Mouse (Mus musculus) Muller cell, postnatal 12 days (primary cell): ENCODE measurements around the gene Exosc9.

Source experiments
- DNase-seq: peaks from one replicate; pipeline ENCODE4 v3.0.0-alpha.2; 2015; ENCODE audit errors: inconsistent ontology term

Exosc9 gene

DNA sequence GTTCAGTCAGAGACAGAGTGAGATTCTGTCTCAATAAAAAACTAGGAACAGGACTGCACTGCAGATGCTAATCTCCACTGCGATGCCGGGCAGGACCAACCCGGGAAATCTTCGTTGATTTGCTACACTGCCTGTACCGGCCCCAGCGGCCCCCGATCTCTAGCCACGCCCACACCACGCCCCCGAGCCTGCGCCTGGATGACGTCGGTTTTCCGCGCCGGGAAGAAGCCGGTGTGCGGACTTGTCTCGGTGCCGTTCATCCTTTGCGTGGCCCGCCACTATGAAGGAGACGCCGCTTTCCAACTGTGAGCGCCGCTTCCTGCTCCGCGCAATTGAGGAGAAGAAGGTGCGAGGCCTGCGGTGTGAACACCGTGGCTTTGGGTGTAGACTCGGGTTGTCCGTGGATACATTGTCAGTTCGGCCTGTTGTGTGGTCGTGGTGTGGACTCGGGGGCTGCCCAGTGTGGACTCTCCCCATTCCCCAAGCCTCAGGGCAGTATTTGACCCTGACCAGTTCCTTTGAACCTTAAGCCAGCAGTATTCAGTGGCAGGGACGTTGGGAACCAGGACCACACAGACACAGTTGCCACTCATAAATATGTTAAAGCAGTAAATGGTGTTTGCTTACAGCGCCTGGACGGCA, at the start of gene Exosc9:
Exosc9 (plus strand) TSS at position 201 of the 642 bp plus-strand sequence.
- peak; percentile 95 for DNase-seq

DNA sequence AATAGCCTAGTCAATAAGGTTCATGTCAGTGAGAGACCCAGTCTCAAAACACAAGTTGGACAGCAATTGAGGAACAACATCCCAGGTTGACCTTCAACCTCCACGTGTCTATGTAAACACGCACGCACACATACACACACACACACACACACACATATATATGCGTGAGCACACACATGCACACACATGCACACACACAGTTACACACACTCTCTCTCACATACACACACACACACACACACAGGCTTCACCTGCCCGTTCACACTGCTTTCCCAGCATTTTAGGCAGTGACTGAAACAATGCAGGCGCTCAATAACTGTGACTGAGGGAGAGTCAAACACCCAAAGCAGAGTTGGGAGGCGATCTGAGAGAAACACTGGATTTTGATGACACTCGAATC, 47.1 kb upstream of the Exosc9 start:
- DNase-seq: no peak

GRCm38 (mm10) chr3:36505809-36506735, 46.3 kb upstream of the Exosc9 start:
- DNase-seq: no peak

DNA sequence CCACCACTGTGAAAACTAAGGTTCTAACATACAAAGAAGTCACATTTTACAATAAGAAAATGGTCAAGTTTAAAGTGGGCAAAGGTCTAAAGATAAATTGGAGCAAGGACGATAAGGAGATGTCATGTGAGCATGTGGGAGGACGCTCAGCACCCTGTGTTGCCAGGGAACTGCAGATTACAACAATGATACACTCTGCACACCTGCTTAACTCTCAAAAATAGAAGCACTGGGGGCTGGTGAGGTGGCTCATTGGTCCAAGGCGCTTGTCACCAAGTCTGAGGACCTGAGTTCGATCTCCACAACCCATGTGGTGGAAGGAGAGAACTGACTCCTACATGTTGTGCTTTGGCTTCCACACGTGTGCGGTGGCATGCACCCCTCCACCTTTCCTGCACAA, 40.9 kb upstream of the Exosc9 start:
- DNase-seq: no peak

DNA sequence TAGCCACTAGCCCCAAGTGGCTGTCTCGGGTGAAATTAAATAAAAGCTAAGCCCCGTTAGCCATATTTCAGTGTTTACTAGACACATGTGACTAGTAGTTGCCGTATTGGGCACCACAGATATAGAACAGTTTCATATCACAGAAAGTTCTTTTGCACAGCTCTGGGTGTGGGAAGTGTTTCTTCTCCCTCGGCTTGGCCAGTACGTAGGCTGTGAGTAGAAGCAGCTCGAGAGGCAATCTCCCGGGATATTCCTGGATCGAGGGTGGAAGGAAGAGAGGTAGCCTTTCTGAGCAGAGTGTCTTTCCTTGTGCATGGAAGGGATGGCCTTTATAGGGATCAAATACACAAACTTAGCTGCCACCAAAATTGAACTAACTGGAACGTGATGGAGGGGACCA, 36.2 kb upstream of the Exosc9 start:
- DNase-seq: no peak

DNA sequence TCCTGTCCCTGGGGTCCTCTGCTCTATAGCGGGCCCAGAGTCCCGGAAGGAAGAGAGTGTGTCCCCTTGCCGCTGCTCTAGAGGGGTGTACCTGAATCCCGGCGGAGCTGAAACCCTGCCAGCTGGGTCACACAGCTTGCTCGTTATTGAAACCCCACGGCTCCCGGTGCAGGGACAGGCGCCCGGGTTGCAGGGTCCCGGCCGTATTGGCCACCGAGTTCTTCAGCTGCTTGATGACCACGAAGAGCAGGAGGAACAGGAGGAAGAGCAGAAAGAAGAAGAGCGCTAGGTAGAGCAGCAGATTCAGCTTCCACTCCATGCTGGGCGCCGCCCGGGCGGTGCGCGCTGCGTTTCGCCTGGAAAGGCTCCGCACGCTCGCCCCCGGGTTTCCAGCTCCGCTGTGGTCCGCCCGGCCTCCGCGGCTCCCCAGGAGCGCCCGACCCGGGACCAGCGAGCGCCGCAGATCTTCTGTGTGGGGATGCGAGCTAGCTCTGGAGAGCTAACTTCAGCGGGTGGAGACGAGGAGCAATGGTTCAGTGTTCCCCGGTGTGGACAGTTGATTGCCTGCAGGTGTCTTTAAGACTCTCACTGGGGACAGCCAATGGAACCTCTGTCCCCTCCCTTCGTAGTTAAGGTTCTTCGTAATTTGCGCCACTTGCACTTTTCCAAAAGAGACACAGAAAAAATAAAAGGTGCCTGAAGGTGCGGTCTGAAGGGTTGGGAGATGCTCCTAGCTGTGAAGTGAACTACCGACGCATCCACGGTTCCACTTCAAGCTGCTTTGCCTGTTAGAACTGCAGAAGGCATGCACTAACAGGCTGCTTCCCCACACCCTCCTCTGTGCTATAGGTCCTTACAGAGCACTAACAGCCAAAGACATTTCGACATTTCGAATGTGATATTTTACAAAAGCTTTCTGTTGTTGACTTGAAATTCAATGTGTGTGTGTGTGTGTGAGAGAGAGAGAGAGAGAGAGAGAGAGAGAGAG, 31.0 kb upstream of the Exosc9 start, which contains the start of gene Gm11549:
Gm11549 (minus strand) TSS at position 741 of the 988 bp plus-strand sequence.
- peak; percentile 57 for DNase-seq

DNA sequence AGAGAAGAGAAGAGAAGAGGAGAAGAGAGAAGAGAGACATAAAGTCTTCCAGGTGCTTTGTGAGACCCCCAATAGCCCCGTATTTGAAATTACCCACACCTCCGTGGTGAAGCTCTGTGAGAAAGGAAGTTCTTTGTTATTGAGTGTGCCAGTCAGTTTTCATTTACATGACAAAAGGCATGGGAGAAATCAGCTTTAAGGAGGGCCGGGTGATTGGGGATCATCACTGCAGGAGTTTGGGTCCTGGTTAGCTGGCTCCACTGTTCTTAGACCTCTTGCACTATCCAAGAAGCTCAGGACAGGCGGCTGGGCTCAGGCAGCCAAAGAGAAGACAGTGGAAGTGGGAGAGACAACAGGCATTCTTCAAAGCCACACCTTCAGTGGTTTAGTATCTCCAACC, 30.3 kb upstream of the Exosc9 start:
- DNase-seq: no peak

DNA sequence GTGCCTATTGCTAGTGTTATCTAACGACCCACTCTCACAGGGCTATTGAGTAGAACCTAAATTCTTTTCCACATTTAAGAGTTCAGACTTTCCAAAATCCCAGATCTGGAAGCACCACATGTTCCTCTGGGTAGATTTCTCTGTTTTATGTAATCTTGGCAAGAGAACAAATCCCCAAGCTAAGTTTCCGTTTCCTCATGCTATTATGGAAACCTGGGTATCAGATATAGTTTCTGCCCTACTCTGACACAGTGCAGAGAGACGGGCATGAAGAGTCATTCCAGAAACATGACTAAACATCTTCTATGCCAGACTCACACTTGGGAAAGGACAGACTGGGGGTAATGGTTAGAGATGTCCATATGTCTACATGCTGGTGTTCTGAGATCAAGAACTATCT, 27.9 kb upstream of the Exosc9 start:
- no peak for DNase-seq

DNA sequence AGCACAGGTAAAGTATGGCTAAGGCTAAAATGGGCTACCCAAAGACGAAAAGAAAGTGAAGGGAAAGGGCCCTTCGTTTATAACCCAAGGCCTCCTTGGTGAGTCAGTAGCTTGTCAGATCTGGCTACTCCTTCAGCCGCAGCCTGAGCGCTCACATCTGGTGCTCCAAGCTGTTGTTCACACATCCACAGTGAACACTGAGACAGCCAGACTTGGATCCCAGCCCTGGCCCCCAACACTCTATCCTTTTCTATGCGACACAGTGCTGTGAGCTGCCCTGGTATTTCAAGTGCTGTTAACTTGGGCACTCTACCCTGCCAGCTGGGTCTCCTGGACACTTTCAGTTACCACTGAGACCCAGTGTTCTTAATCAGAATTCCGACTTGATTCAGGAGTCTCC, 22.1 kb upstream of the Exosc9 start:
- DNase-seq: no peak

- no peak for DNase-seq
These were observed 21.6 kb upstream of the Exosc9 start for GRCm38 (mm10) chr3:36530781-36531180.

GRCm38 (mm10) chr3:36531242-36531641, 21.2 kb upstream of the Exosc9 start:
- DNase-seq: no peak

GRCm38 (mm10) chr3:36531979-36532542, 20.3 kb upstream of the Exosc9 start:
- no peak for DNase-seq

DNA sequence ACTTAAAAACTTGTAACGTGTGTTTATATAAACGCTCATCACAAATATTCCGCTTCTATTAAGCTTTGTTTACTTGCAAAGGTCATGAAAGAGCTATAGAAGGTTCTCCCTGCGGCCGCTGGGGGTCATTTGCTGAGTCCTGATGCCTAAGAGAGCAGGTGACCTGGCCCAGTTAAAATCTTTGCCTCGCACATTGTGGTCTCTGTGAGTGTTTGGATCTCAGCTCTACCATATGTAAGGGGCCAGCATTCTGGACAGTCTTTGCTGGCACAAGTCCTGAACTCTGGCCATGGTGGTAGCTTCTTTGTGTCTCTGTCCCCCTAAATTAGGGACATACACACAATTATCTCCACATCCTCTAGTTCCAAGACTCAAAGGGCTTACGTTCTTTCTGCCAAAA, 19.7 kb upstream of the Exosc9 start:
- no peak for DNase-seq

DNA sequence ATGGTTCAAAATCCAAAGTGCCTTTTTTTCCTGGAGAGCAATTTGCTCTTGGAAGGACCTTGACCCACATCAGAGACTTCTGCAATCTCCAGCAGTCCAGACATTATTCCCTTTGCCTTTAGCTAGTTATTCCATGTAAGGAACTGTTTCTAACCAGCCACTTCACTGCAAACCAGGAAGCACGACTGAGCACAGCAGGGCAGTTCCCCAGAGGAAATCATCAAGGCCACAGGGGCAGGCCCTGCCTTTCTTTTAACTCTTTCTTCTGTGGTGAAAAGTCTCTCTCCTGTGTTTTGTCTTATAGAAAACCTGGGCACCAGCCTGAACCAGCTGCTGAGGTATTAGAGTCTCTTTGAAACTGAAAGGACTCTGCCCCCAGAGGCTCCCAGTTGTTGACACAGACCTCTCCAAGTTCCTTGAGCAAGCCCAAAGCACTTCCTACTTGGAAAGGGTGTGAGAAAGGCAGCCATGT, 19.2 kb upstream of the Exosc9 start:
- no peak for DNase-seq

- DNase-seq: no peak
These were observed 16.4 kb upstream of the Exosc9 start for GRCm38 (mm10) chr3:36536041-36536440.

DNA sequence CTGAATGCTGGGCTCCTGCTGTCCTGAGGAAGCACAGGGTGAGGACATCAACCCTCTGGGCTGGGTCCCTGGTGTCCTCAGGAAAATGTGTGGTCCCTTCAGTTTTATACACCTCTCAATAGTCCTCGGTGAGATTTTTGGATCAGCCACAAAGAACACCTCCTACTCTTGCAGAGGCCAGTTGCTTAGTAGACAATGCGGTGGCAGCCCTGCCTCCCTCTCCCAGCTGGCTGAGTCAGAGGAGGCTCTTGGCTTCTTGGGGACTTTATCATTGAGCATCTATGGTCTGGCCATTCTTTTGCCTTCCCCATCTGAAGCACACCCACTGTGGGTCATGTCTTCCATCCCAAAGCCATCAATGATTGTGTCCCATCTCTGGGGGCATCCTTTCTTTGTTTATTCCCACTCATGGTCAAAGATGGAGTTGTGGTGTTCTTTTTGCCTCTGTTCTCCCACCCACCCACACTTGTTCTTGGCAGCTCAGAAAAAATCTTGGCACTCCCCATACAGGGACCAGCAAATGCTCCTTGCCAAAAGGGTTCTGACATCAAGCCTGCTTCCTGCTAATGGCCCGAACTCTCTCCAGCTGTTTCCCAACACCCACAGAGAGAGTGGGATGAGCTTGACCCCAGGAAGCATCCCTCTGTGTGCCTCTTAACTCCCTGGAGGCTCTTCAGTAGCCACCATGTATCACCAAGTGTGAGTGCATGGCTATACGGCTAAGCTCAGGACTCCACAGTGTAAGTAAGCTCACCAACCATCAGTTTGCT, 14.5 kb upstream of the Exosc9 start:
- DNase-seq: peak; percentile 43

DNA sequence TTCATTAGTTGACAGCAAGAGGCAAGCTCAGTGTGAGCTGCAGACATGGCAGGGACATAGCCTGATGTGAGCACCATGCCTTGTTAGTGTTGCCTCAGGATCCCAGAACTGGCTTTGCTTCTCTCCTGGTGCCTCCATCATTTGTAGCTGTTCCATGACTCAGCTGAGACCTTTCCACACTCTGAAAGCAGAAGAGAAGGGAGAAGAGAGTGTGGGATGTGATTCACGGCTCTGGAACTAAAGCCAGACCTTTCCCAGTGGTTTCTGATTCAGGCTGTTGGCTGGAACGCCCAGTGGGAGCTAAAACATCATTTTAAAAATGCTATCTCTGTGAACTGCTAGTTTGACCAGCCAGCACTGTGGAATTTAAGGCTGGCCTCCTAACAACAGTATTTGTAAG, 11.7 kb upstream of the Exosc9 start:
- DNase-seq: peak; percentile 85

GRCm38 (mm10) chr3:36541399-36541798, 11.0 kb upstream of the Exosc9 start:
- no peak for DNase-seq

GRCm38 (mm10) chr3:36544961-36545360, 7.4 kb upstream of the Exosc9 start:
- DNase-seq: no peak

GRCm38 (mm10) chr3:36551343-36551742, 1.1 kb upstream of the Exosc9 start:
- peak; percentile 70 for DNase-seq
